Mouse (Mus musculus) bone marrow macrophage, adult 2 months (primary cell): ENCODE data around the gene Ramp2.

Experiments used
- CTCF ChIP-seq: IDR thresholded peaks from 2 replicates; pipeline ENCODE4 v1.5.1; 2012; ENCODE audit warnings: low read depth, mild to moderate bottlenecking, low read length, moderate library complexity
- POLR2A ChIP-seq: IDR thresholded peaks from 2 replicates; pipeline ENCODE4 v1.6.1; 2012; ENCODE audit warnings: mild to moderate bottlenecking, low read depth, low read length, borderline replicate concordance

GRCm38 (mm10) chr11:101276319-101277070 lies 30.7 kb downstream of the Ramp2 start:
- TF ChIP-seq POLR2A: no peak
- no peak for TF ChIP-seq CTCF
